Mouse (Mus musculus): Measurements from ENCODE around the gene Gm44596. TPM values are rescaled to one million over a fixed set of nuclear protein-coding genes. Genes with fewer than 3 reads are reported as not detected.
A peak's percentile ranks its signal among the peaks of the same experiment; 100 is the strongest.

Gene Gm44596
- polyA plus RNA-seq, 1 experiment from 2014 or later = not detected

DNA sequence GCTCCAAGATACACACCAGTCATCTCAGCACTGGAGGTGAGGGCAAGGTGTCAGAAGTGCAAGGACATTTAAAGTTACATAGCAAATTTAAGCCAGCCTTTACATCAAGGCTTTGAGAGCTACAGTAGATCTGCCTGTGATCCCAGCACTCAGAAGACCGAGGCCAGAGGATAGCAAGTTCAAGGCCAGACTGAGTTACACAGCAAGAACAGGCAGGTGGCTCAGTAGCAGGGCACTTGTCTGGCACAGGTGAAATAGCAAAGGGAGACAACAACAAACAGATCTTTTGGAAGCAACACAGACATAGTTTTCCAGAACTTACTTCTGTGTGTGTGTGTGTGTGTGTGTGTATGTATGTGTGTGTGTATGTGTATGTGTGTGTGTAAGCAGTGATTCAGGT lies 42.8 kb downstream of the Gm44596 start:
- H3K4me2 ChIP-seq (replicated peaks) = no peak overlapping the region
- no peak overlapping the region for H3K9ac ChIP-seq (replicated peaks)
- WGBS = 90% methylated on average over 1 of the region's 1 CpGs
- H3K27me3 ChIP-seq = no peaks in the 10 kb centered on the region
- peaks cover 2% of the 10 kb centered on the region; the same call in 1 of the 2 replicates for H3K36me3 ChIP-seq
- no peak overlapping the region for H3K27ac ChIP-seq (replicated peaks)
- H3K4me1 ChIP-seq = no peaks in the 10 kb centered on the region; the same call in 1 of the 2 replicates
- no peak for ATAC-seq (replicated peaks)
- H3K4me3 ChIP-seq = no peak overlapping the region
- no peaks in the 10 kb centered on the region for H3K9me3 ChIP-seq

DNA sequence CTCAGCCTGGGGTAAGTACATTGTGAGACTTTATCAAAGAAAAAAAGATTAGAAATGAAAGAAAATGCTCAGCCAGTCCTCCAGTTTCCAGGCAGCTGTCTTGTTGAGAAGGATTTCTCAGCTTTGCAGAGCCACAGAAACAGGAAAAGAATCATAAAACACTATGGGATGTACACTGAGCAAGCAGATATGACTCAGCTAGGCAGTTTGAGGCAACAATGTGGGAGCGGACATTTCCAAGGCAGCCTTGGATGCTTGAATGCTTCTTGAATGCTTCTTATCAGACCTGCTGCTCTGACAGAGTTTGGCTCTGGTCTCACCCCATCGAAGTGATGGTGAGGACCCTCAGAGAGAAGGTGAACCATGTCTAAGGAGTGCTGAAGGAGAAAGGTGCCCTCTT lies 45.7 kb downstream of the Gm44596 start:
- Histone ChIP-seq H3K9ac (replicated peaks) (no peak overlapping the region), H3K27ac (replicated peaks) (no peak overlapping the region), H3K36me3 (no peaks in the 10 kb centered on the region), H3K9me3 (no peaks in the 10 kb centered on the region), H3K4me1 (peaks cover 7% of the 10 kb centered on the region), H3K4me3 (no peak overlapping the region), H3K27me3 (no peaks in the 10 kb centered on the region), H3K4me2 (replicated peaks) (no peak overlapping the region)
- 94% methylated on average over 2 of the region's 2 CpGs for WGBS
- ATAC-seq (replicated peaks) = no peak

DNA sequence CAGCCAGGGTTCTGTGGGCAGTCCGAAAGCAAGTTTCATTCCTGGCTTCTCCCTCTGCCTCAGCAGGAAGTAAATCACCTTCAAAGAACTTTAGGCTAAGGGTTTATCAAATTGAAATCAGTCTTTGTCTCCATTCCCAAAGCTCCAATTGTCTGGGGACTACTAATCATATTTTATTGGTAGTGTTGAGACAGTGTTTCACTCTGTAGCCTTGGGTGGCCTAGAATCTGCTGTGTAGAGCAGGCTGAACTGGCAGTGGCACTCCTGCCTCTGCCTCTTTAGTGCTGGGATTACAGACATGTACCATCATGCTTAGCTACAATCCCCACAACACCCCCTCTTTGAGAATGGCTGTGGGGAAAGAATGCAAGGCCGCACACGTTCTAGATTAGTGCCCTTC lies 46.2 kb downstream of the Gm44596 start:
- Histone ChIP-seq H3K36me3 (no peaks in the 10 kb centered on the region), H3K27ac (replicated peaks) (no peak overlapping the region), H3K4me2 (replicated peaks) (no peak overlapping the region), H3K4me1 (peaks cover 7% of the 10 kb centered on the region), H3K27me3 (no peaks in the 10 kb centered on the region), H3K4me3 (no peak overlapping the region), H3K9ac (replicated peaks) (no peak overlapping the region), H3K9me3 (no peaks in the 10 kb centered on the region)
- WGBS = 93% methylated on average over 3 of the region's 3 CpGs
- no peak for ATAC-seq (replicated peaks)

DNA sequence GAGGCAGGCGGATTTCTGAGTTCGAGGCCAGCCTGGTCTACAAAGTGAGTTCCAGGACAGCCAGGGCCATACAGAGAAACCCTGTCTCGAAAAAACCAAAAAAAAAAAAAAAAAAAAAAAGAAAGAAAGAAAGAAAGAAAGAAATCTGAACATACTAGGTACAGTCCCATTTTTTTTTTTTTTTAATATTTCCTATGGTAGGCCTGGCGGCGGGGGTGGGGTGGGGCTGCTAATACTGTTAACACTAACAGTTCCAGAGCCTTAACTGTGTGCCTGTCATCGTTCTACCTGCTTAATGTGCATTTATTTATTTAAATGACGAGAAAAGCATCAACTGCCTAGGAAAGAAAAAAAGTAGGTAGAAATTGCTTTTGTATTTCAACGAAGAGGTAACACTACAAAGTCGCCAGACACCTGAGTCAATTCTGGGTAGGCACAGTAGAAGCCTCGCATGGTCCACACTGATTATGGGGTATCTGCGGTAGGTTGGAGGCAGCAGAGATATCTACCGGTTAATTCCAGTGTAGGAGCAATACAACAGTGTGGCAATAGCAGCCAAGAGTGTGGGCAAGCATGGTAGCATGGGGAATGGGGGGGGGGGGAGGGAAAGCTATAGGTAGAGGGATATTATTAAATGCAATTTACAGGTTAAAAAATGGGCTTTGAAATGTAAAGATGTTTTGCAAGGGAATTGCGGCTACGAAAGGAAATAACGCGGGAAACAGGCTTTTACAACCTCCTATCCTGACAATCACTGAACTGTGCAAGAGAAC lies 48.4 kb downstream of the Gm44596 start:
- H3K9ac ChIP-seq (replicated peaks) = peak overlapping the region; percentile 72
- H3K9me3 ChIP-seq = no peaks in the 10 kb centered on the region
- H3K27ac ChIP-seq (replicated peaks) = peak overlapping the region; percentile 96
- H3K27me3 ChIP-seq = no peaks in the 10 kb centered on the region
- peak; percentile 44 for ATAC-seq (replicated peaks)
- 49% methylated on average over 16 of the region's 16 CpGs for WGBS
- peaks cover 8% of the 10 kb centered on the region for H3K36me3 ChIP-seq
- H3K4me1 ChIP-seq = peaks cover 7% of the 10 kb centered on the region
- peak overlapping the region; percentile 67 for H3K4me2 ChIP-seq (replicated peaks)
- H3K4me3 ChIP-seq = peak overlapping the region; percentile 63

DNA sequence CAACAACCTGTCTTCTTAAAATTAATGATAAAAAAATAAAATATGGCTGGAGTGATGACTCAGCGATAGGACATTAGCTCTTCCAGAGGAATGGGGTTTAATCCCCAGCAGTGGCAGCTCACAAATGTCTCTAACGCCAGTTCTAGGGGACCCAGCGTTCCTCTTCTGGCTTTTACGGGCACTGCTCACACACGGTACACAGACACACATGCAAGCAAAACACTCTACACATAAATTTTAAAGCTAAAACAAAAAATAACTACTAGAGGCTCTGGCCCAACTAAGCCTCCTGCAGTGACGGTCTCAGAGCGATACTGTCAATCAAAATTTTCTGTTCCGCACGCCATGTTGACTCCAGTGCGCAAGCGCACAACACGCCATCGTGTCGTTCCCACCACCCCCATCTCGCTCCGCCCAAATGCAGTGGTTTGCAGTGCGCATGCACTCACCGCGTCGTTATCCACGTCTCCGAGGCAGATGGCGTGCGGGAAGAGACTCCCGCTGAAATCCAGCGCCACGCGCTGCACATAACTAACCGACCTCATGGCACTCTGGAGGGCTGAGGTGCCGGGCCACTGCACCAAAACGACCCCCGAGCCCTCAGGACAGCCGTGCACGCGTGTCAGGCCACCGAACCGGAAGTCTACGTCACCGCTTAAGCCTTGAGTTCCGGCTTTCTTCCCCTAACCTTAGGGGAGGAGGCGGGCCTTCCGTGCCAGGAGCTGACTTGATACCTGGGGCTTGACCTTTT lies 49.1 kb downstream of the Gm44596 start, which contains the start of gene Itfg2:
TSS of gene Itfg2 (minus strand) at position 663 of the 751 bp plus-strand sequence.
- no peaks in the 10 kb centered on the region for H3K9me3 ChIP-seq
- peak; percentile 95 for ATAC-seq (replicated peaks)
- H3K4me1 ChIP-seq = peaks cover 7% of the 10 kb centered on the region
- H3K9ac ChIP-seq (replicated peaks) = peak within 1 kb of the TSS; percentile 72
- peak within 1 kb of the TSS; percentile 67 for H3K4me2 ChIP-seq (replicated peaks)
- no peaks in the 10 kb centered on the region for H3K27me3 ChIP-seq
- peak within 1 kb of the TSS; percentile 63 for H3K4me3 ChIP-seq
- H3K36me3 ChIP-seq = peaks cover 15% of the 10 kb centered on the region
- H3K27ac ChIP-seq (replicated peaks) = peak within 1 kb of the TSS; percentile 96
- WGBS = under 1% methylated on average over 42 of the region's 42 CpGs

DNA sequence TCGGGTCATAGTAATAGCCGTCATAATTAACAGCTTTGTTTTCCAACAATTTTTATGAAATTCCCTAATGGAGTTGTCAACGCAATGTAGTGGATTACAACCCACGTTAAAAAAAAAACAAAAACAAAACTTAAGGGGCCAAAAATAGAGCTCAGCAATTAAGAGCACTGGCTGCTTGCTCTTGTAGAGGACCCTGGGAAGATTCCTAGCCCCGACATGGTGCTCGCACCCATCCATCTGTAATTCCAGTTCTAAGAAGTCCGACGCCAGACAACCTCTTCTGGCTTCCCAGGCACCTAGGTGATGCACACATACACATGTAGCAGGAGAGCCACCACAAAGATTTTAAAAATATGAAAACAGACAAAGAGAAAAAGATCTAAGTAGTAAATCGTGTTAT lies 49.7 kb downstream of the Gm44596 start:
- peak overlapping the region; percentile 96 for H3K27ac ChIP-seq (replicated peaks)
- peak overlapping the region; percentile 72 for H3K9ac ChIP-seq (replicated peaks)
- H3K9me3 ChIP-seq = no peaks in the 10 kb centered on the region
- ATAC-seq (replicated peaks) = peak; percentile 2; the same call in 1 of the 2 replicates
- peak overlapping the region; percentile 67 for H3K4me2 ChIP-seq (replicated peaks)
- 19% methylated on average over 9 of the region's 9 CpGs for WGBS
- H3K4me3 ChIP-seq = peak overlapping the region; percentile 63
- peaks cover 7% of the 10 kb centered on the region for H3K4me1 ChIP-seq
- no peaks in the 10 kb centered on the region for H3K27me3 ChIP-seq
- peaks cover 21% of the 10 kb centered on the region for H3K36me3 ChIP-seq

DNA sequence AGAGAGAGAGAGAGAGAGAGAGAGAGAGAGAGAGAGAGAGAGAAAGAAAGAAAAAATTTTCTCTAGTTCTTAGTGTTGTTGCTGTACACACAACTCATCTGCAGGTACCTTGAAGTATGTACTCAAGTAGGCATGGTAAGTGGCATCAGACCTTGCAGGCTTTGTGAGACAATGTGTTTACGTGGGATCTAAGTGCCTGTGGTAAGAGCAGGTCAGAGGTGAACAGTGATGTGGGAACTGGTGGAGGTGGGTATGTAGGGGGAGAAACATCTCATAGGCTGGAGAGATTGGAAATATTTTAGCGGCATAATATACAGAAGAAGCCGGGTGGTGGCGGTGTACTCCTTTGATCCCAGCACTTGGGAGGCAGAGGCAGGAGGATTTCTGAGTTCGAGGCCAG lies 52.3 kb downstream of the Gm44596 start:
- no peak overlapping the region for H3K4me3 ChIP-seq
- H3K4me1 ChIP-seq = peaks cover 7% of the 10 kb centered on the region
- peaks cover 44% of the 10 kb centered on the region for H3K36me3 ChIP-seq
- H3K9me3 ChIP-seq = no peaks in the 10 kb centered on the region
- no peak overlapping the region for H3K27ac ChIP-seq (replicated peaks)
- H3K4me2 ChIP-seq (replicated peaks) = no peak overlapping the region
- ATAC-seq (replicated peaks) = no peak
- no peaks in the 10 kb centered on the region for H3K27me3 ChIP-seq
- WGBS = 92% methylated on average over 5 of the region's 5 CpGs
- H3K9ac ChIP-seq (replicated peaks) = no peak overlapping the region

DNA sequence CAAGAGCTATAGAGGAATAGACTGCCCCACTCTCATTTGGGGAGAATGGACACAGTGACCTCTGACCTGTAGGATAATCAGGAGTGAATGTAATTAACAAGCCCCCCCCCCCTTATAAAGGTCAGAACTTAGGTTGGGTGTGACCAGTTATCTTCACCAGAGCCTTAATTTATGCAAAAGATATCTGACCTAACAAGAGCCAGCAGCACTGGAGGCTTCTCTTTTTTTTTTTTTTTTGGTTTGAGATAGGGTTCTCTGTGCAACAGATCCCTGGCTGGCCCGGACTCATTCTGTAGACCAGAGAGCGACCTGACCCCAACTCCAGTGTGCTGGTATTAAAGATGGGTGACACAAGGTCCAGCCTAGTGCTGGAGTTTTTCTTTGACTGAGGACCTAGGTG lies 54.0 kb downstream of the Gm44596 start:
- Histone ChIP-seq H3K9me3 (no peaks in the 10 kb centered on the region), H3K4me3 (no peak overlapping the region), H3K27me3 (no peaks in the 10 kb centered on the region), H3K4me2 (replicated peaks) (no peak overlapping the region), H3K36me3 (peaks cover 61% of the 10 kb centered on the region), H3K9ac (replicated peaks) (no peak overlapping the region), H3K27ac (replicated peaks) (no peak overlapping the region), H3K4me1 (peaks cover 4% of the 10 kb centered on the region)
- no peak for ATAC-seq (replicated peaks)
- WGBS = 100% methylated on average over 2 of the region's 2 CpGs

DNA sequence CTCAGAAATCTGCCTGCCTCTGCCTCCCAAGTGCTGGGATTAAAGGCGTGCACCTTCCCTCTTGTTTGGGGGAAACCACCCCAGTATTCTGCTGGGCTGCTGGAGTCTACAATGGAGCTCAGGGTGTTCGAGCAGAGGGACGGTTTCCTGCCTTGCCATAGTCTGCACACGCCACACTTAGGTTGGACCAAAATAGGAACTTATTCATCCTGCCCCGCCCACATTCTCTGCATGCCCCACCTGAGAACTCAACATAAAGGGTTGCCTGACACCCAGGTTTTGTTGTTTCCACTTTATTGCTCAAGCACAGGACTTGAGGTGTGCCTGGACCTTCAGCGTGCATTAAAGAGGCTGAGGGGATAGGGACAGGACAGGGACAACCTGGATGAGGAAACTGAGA lies 54.5 kb downstream of the Gm44596 start:
- ATAC-seq (replicated peaks) = no peak
- H3K36me3 ChIP-seq = peaks cover 67% of the 10 kb centered on the region
- H3K27me3 ChIP-seq = no peaks in the 10 kb centered on the region
- H3K4me3 ChIP-seq = no peak overlapping the region
- H3K9me3 ChIP-seq = no peaks in the 10 kb centered on the region
- 96% methylated on average over 6 of the region's 6 CpGs for WGBS
- peaks cover 4% of the 10 kb centered on the region for H3K4me1 ChIP-seq
- no peak overlapping the region for H3K4me2 ChIP-seq (replicated peaks)
- H3K9ac ChIP-seq (replicated peaks) = no peak overlapping the region
- no peak overlapping the region for H3K27ac ChIP-seq (replicated peaks)

DNA sequence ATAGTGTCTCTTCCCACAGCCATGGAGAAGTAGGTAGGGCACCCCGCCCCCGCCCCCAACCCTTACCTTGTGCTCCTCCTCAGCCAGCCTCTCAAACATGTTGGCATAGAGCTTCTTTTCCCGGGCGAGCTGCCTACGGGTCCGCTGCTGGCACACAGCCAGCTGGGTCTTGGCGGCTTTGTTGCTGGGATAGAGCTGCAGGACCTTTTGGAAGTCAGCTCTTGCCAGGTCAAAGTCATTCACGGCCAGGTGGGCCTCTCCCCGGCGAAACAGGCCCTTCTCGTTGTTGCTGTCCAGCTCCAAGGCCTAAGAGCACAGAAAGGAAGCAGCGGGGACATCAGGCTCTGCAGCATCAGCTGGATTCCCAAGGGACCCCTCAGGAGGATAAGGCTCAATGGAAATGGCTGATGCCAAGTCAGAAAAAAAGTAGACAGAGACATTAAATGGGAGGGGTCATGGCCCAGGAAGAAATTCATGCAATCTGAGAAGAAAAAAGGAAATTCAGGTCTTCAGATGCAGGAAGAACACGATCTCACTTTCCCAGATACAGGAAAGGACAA lies 57.1 kb downstream of the Gm44596 start:
- Histone ChIP-seq H3K27me3 (no peaks in the 10 kb centered on the region), H3K9me3 (no peaks in the 10 kb centered on the region), H3K27ac (replicated peaks) (no peak overlapping the region), H3K36me3 (peaks cover 78% of the 10 kb centered on the region), H3K4me2 (replicated peaks) (no peak overlapping the region), H3K4me3 (no peak overlapping the region), H3K9ac (replicated peaks) (no peak overlapping the region), H3K4me1 (peaks cover 12% of the 10 kb centered on the region)
- ATAC-seq (replicated peaks) = no peak
- WGBS = 67% methylated on average over 13 of the region's 13 CpGs

DNA sequence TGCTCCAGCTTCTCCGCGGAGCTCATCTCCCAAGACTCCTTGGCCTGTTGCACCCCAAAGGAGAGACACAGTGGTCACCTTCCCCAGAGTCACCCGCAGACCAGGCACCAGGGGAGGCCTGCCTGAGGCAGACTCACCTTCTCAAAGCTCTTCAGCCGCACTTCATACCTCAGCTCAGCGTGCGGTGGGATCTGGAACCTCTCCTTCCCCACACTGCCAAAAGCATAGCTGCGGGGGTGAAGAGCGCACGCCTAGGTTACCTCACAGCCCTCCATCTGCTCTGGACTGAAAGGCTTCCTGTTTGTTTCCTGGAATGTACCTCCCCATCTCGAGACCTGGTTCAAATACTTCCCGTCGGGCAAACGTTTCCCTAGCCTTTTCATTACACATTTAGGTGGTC lies 58.3 kb downstream of the Gm44596 start:
- Histone ChIP-seq H3K4me1 (peaks cover 12% of the 10 kb centered on the region), H3K9me3 (no peaks in the 10 kb centered on the region), H3K27ac (replicated peaks) (no peak overlapping the region), H3K4me3 (no peak overlapping the region), H3K27me3 (no peaks in the 10 kb centered on the region), H3K9ac (replicated peaks) (no peak overlapping the region), H3K36me3 (peaks cover 72% of the 10 kb centered on the region), H3K4me2 (replicated peaks) (no peak overlapping the region)
- WGBS = 94% methylated on average over 13 of the region's 13 CpGs
- no peak for ATAC-seq (replicated peaks)

DNA sequence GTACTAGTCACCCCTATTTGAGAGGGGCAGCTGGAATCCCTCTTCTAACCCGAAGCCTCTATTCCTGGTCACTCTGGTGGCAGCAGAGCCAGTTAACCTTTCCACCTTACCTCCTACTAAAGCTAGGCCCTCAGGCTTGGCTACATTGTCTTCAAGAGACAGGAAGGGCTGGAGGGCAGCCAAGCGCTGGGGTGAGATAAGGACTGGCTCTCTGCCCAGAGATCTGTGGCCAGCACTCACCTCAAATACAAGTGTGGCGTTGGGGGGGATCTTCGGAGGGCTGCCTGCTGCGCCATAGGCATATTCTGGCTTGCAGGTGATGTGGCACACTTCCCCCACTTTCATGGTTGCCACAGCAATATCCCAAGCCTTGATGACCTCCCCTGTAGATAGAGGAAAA lies 60.2 kb downstream of the Gm44596 start:
- 77% methylated on average over 5 of the region's 5 CpGs for WGBS

More for the DNA sequence above, 60.2 kb downstream of the Gm44596 start:
- H3K36me3 ChIP-seq = peaks cover 53% of the 10 kb centered on the region
- no peak overlapping the region for H3K9ac ChIP-seq (replicated peaks)
- H3K27me3 ChIP-seq = no peaks in the 10 kb centered on the region
- no peak overlapping the region for H3K4me3 ChIP-seq
- H3K9me3 ChIP-seq = no peaks in the 10 kb centered on the region
- ATAC-seq (replicated peaks) = no peak
- H3K4me1 ChIP-seq = peaks cover 17% of the 10 kb centered on the region
- no peak overlapping the region for H3K4me2 ChIP-seq (replicated peaks)
- H3K27ac ChIP-seq (replicated peaks) = no peak overlapping the region
